Mouse (Mus musculus) kidney, embryonic 16.5 days (tissue): ENCODE measurements around the gene Crtc1. TPM values are rescaled to one million over a fixed set of nuclear protein-coding genes. Genes with fewer than 3 reads are reported as not detected.

Experiments used
- polyA plus RNA-seq: library from polyadenylated mRNA; unstranded; fragments of >200 nt; fragmentation: Nextera tagmentation; extraction: Ambion mirVana; gene quantifications from 2 replicates; pipeline ENCODE4 v1.2.1, GENCODE M21; 2015

Crtc1 gene
- polyA plus RNA-seq, 1 experiment from 2014 or later, result 19.9 TPM

Other genes starting within 250 kb of the Crtc1 start
- 5.0 and 6.4 TPM in 2 replicates for gene Slc25a42, start 227.3 kb downstream of the Crtc1 start, polyA plus RNA-seq
- gene Sugp2, start 205.4 kb downstream of the Crtc1 start, polyA plus RNA-seq, result 28.0 and 34.8 TPM in 2 replicates
- gene Armc6, start 205.1 kb downstream of the Crtc1 start, polyA plus RNA-seq, result 23.8 and 31.5 TPM in 2 replicates
- 74.2 and 81.3 TPM in 2 replicates for gene Homer3, start 156.8 kb downstream of the Crtc1 start, polyA plus RNA-seq
- gene Ddx49, start 137.1 kb downstream of the Crtc1 start, polyA plus RNA-seq, result 51.8 and 54.1 TPM in 2 replicates
- gene Cope, start 137.1 kb downstream of the Crtc1 start, polyA plus RNA-seq, result 389 and 439 TPM in 2 replicates
- 2.5 and 2.7 TPM in 2 replicates for gene Cers1, start 123.8 kb downstream of the Crtc1 start, polyA plus RNA-seq
- gene Gdf1, start 109.8 kb downstream of the Crtc1 start, polyA plus RNA-seq, result 5.5 TPM in 2 replicates
- 10.6 and 10.9 TPM in 2 replicates for gene Upf1, start 86.3 kb downstream of the Crtc1 start, polyA plus RNA-seq
- gene Comp, start 66.0 kb downstream of the Crtc1 start, polyA plus RNA-seq, result 0.21 and 1.00 TPM in 2 replicates
- gene Klhl26, start 37.4 kb upstream of the Crtc1 start, polyA plus RNA-seq, result 25.0 and 26.8 TPM in 2 replicates
- 6.5 and 7.0 TPM in 2 replicates for gene Tmem59l, start 47.8 kb upstream of the Crtc1 start, polyA plus RNA-seq
- gene Crlf1, start 53.6 kb upstream of the Crtc1 start, polyA plus RNA-seq, result 29.3 and 30.7 TPM in 2 replicates
- 133 and 135 TPM in 2 replicates for gene Rex1bd, start 67.2 kb upstream of the Crtc1 start, polyA plus RNA-seq
- gene Uba52, start 71.2 kb upstream of the Crtc1 start, polyA plus RNA-seq, result 869 and 882 TPM in 2 replicates
- gene Fkbp8, start 88.1 kb upstream of the Crtc1 start, polyA plus RNA-seq, result 353 and 359 TPM in 2 replicates
- gene Kxd1, start 88.4 kb upstream of the Crtc1 start, polyA plus RNA-seq, result 65.4 and 69.9 TPM in 2 replicates
- gene Ell, start 99.9 kb upstream of the Crtc1 start, polyA plus RNA-seq, result 24.1 and 25.1 TPM in 2 replicates
- gene Isyna1, start 154.8 kb upstream of the Crtc1 start, polyA plus RNA-seq, result 215 and 217 TPM in 2 replicates
- gene Ssbp4, start 169.3 kb upstream of the Crtc1 start, polyA plus RNA-seq, result 133 and 149 TPM in 2 replicates
- 1.8 and 1.9 TPM in 2 replicates for gene Lrrc25, start 176.6 kb upstream of the Crtc1 start, polyA plus RNA-seq
- gene Gdf15, start 192.9 kb upstream of the Crtc1 start, polyA plus RNA-seq, result 1.0 and 1.2 TPM in 2 replicates
- gene Pgpep1, start 220.8 kb upstream of the Crtc1 start, polyA plus RNA-seq, result 88.5 TPM in 2 replicates
- gene Lsm4, start 233.7 kb upstream of the Crtc1 start, polyA plus RNA-seq, result 272 and 281 TPM in 2 replicates